Mouse (Mus musculus): ENCODE data around the gene Nynrin. TPM values are rescaled to one million over a fixed set of nuclear protein-coding genes. Genes with fewer than 3 reads are reported as not detected.

Gene Nynrin
- total RNA-seq, 1 experiment, result 7.1 TPM

DNA sequence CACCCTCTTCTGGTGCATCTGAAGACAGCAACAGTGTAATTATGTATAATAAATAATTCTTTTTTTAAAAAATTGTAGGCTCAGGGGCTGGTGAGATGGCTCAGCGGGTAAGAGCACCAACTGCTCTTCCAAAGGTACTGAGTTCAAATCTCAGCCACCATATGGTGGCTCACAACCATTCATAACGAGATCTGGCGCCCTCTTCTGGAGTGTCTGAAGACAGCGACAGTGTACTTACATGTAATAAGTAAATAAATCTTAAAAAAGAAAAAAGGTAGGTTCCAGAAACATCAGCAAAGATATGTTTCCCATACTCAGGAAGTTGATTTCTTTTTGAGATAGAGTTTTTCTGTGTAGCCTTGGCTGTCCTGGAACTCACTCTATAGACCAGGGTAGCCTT lies 11.0 kb upstream of the Nynrin start:
- no peak overlapping the region for H3K4me3 ChIP-seq (ENCODE audit: insufficient read depth in 1 of 2, low read depth in 1 of 2, low read length in 2 of 2, poor library complexity in 1 of 2, severe bottlenecking in 1 of 2)
- H3K9ac ChIP-seq (ENCODE audit: insufficient read depth, low read depth, low read length, poor library complexity, severe bottlenecking), result no peak overlapping the region
- DNase-seq (ENCODE audit: low read depth, low spot score), result no peak
- no peaks in the 10 kb centered on the region for H3K36me3 ChIP-seq (ENCODE audit: control insufficient read depth, insufficient read depth, low read length, poor library complexity, severe bottlenecking)
- in situ Hi-C loops (cut with MboI; ENCODE audit: low sequenced_read_pairs in 2 of 2, unreplicated experiment in 2 of 2), result no loop called here
- no peak overlapping the region for H3K27ac ChIP-seq (ENCODE audit: insufficient read depth, low read depth, low read length, poor library complexity, severe bottlenecking)
- H3K4me1 ChIP-seq (ENCODE audit: control insufficient read depth in 2 of 2, insufficient read depth in 2 of 2, low read length in 2 of 2, poor library complexity in 1 of 2), result peaks cover 0 to 16% of the 10 kb centered on the region in 2 experiments; a peak in 1 of 4 replicates
- TF ChIP-seq CHD2 (IDR thresholded peaks at IDR 0.05; ENCODE audit: low read depth, low read length), result no peak
- TF ChIP-seq ZNF384 (IDR thresholded peaks at IDR 0.05; ENCODE audit: low read depth, low read length), result no peak
- no peak for TF ChIP-seq MAFK (IDR thresholded peaks at IDR 0.05; ENCODE audit: insufficient read depth, low read depth, low read length)
- no peak for TF ChIP-seq HCFC1 (IDR thresholded peaks at IDR 0.05; ENCODE audit: borderline replicate concordance, insufficient read depth, low read length)
- no peak for TF ChIP-seq ZC3H11A (IDR thresholded peaks at IDR 0.05; ENCODE audit: borderline replicate concordance, low read depth, low read length)
- H3K9me3 ChIP-seq (ENCODE audit: control insufficient read depth, insufficient read depth, low read depth, low read length), result no peaks in the 10 kb centered on the region

DNA sequence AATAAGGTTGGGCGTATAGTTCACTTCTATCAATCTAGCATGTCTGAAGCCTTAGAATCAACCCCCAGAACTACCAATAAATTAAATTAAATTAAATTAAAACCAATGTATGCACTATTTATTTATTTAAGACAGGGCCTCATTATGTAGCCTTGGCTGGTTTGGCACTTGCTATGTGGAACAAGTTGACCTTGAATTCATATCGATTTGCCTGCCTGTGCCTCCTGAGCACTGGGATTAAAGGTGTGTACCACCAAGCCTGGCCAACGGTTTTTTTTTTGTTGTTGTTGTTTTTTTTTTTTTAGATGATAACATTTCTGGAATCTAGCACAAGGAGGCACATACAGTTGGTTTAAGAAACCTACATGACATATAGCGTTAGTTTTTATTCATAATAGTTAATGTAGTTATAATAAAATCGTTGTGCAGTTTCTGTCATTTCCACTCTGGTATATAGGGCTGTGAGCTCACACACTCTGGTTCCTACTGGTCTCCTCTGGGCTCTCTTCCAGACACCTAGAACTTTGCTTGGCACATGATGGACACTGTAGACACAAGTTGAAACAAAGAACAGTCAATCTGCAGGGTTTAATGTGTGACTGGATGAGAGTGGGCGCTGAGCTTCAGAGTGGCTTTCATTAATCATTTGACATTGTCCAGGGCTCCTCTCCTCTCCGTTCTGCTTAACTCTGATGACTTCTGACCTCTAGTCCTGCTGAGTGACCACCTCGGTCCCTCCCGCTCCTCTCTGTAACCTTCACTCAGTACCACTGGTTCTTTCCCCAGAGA lies 8.1 kb upstream of the Nynrin start:
- DNase-seq (ENCODE audit: low read depth, low spot score), result no peak
- TF ChIP-seq HCFC1 (IDR thresholded peaks at IDR 0.05; ENCODE audit: borderline replicate concordance, insufficient read depth, low read length) (no peak), ZC3H11A (IDR thresholded peaks at IDR 0.05; ENCODE audit: borderline replicate concordance, low read depth, low read length) (no peak), CHD2 (IDR thresholded peaks at IDR 0.05; ENCODE audit: low read depth, low read length) (no peak), MAFK (IDR thresholded peaks at IDR 0.05; ENCODE audit: insufficient read depth, low read depth, low read length) (no peak), ZNF384 (IDR thresholded peaks at IDR 0.05; ENCODE audit: low read depth, low read length) (no peak)
- no peaks in the 10 kb centered on the region for H3K9me3 ChIP-seq (ENCODE audit: control insufficient read depth, insufficient read depth, low read depth, low read length)
- H3K27ac ChIP-seq (ENCODE audit: insufficient read depth, low read depth, low read length, poor library complexity, severe bottlenecking), result no peak overlapping the region
- H3K4me3 ChIP-seq (ENCODE audit: insufficient read depth in 1 of 2, low read depth in 1 of 2, low read length in 2 of 2, poor library complexity in 1 of 2, severe bottlenecking in 1 of 2), result no peak overlapping the region
- in situ Hi-C loops (cut with MboI; ENCODE audit: low sequenced_read_pairs in 2 of 2, unreplicated experiment in 2 of 2), result no loop called here
- H3K4me1 ChIP-seq (ENCODE audit: control insufficient read depth in 2 of 2, insufficient read depth in 2 of 2, low read length in 2 of 2, poor library complexity in 1 of 2), result peaks cover 0 to 3% of the 10 kb centered on the region in 2 experiments; a peak in 1 of 4 replicates
- H3K9ac ChIP-seq (ENCODE audit: insufficient read depth, low read depth, low read length, poor library complexity, severe bottlenecking), result no peak overlapping the region
- H3K36me3 ChIP-seq (ENCODE audit: control insufficient read depth, insufficient read depth, low read length, poor library complexity, severe bottlenecking), result no peaks in the 10 kb centered on the region

DNA sequence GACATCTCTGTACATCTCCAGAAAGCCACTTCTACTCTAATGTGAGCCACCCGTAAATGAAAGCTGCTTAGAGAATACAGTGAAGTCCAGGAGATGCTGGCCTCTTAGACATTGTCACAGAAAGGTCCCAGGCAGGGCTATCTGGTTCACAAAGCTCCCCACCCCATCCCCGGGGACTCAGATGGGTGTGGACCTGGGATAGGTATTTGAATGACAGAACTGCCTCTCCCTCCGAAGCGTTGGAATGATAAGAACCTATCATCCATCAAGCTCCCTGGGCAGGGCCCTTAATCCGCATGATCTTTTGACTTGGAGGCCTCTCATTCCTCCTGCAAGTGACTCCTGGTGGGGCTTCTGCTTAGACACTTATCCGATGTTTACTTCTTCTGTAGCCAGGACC lies 2.9 kb upstream of the Nynrin start:
- Histone ChIP-seq H3K4me3 (ENCODE audit: insufficient read depth in 1 of 2, low read depth in 1 of 2, low read length in 2 of 2, poor library complexity in 1 of 2, severe bottlenecking in 1 of 2) (no peak overlapping the region), H3K4me1 (ENCODE audit: control insufficient read depth in 2 of 2, insufficient read depth in 2 of 2, low read length in 2 of 2, poor library complexity in 1 of 2) (peaks cover 2 to 6% of the 10 kb centered on the region in 2 experiments; a peak in 2 of 4 replicates), H3K36me3 (ENCODE audit: control insufficient read depth, insufficient read depth, low read length, poor library complexity, severe bottlenecking) (no peaks in the 10 kb centered on the region), H3K9ac (ENCODE audit: insufficient read depth, low read depth, low read length, poor library complexity, severe bottlenecking) (no peak overlapping the region), H3K27ac (ENCODE audit: insufficient read depth, low read depth, low read length, poor library complexity, severe bottlenecking) (no peak overlapping the region), H3K9me3 (ENCODE audit: control insufficient read depth, insufficient read depth, low read depth, low read length) (no peaks in the 10 kb centered on the region; the same call in 1 of the 2 replicates)
- DNase-seq (ENCODE audit: low read depth, low spot score), result no peak
- in situ Hi-C loops (cut with MboI; ENCODE audit: low sequenced_read_pairs in 2 of 2, unreplicated experiment in 2 of 2), result no loop called here
- TF ChIP-seq CHD2 (IDR thresholded peaks at IDR 0.05; ENCODE audit: low read depth, low read length), result no peak
- TF ChIP-seq ZNF384 (IDR thresholded peaks at IDR 0.05; ENCODE audit: low read depth, low read length), result no peak
- no peak for TF ChIP-seq MAFK (IDR thresholded peaks at IDR 0.05; ENCODE audit: insufficient read depth, low read depth, low read length)
- no peak for TF ChIP-seq HCFC1 (IDR thresholded peaks at IDR 0.05; ENCODE audit: borderline replicate concordance, insufficient read depth, low read length)
- no peak for TF ChIP-seq ZC3H11A (IDR thresholded peaks at IDR 0.05; ENCODE audit: borderline replicate concordance, low read depth, low read length)

DNA sequence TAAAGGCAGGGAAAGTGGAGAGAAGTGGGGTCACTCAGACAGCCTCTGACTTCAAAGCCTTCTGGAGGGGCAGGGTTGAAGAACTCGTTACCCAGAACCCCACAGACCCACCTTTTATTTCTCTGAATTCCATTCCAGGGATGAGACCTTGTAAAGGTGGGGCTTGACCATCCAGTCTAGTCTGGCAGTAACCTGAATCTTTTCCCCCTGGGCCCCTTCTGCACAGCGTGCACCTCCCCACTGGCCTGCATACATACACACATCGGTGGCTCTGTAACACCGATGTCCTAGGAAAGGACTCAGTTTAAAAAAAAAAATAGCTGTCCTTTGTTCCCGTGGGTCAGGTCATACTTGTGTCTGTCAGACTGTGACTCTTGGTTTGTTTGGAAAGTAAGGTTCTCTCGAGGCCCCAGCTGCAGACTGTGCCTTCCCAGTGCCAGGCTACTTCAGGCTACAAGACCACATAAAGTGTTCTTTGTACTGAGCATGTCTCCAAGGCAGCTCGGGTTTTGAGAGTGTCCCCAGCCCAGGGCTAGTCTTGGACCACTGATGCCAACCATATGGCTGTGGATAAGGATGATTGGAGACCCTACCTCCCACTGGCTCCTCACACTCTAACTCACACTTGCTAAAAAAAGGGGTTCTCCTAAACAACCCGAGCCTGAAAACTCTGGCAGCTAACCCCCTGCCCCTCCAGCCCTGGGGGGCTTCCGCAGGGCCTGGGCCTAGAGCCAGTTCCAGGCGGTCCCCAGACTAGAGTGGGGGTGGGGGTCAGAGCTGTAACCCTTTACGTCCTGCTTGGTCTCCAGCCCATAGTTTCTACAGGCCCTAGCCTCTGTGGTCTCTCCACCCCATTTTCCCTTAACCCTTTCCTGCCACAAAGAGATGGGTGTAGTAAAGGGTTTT lies 911 bp upstream of the Nynrin start:
- Histone ChIP-seq H3K9me3 (ENCODE audit: control insufficient read depth, insufficient read depth, low read depth, low read length) (no peaks in the 10 kb centered on the region; the same call in 1 of the 2 replicates), H3K9ac (ENCODE audit: insufficient read depth, low read depth, low read length, poor library complexity, severe bottlenecking) (peak overlapping the region; percentile 56), H3K36me3 (ENCODE audit: control insufficient read depth, insufficient read depth, low read length, poor library complexity, severe bottlenecking) (no peaks in the 10 kb centered on the region), H3K4me1 (ENCODE audit: control insufficient read depth in 2 of 2, insufficient read depth in 2 of 2, low read length in 2 of 2, poor library complexity in 1 of 2) (peaks cover 2 to 7% of the 10 kb centered on the region in 2 experiments; a peak in 2 of 4 replicates), H3K27ac (ENCODE audit: insufficient read depth, low read depth, low read length, poor library complexity, severe bottlenecking) (peak overlapping the region; percentile 45), H3K4me3 (ENCODE audit: insufficient read depth in 1 of 2, low read depth in 1 of 2, low read length in 2 of 2, poor library complexity in 1 of 2, severe bottlenecking in 1 of 2) (peak overlapping the region; percentile 58 to 71)
- no peak for TF ChIP-seq MAFK (IDR thresholded peaks at IDR 0.05; ENCODE audit: insufficient read depth, low read depth, low read length)
- TF ChIP-seq ZC3H11A (IDR thresholded peaks at IDR 0.05; ENCODE audit: borderline replicate concordance, low read depth, low read length), result no peak
- no peak for TF ChIP-seq ZNF384 (IDR thresholded peaks at IDR 0.05; ENCODE audit: low read depth, low read length)
- TF ChIP-seq CHD2 (IDR thresholded peaks at IDR 0.05; ENCODE audit: low read depth, low read length), result no peak
- TF ChIP-seq HCFC1 (IDR thresholded peaks at IDR 0.05; ENCODE audit: borderline replicate concordance, insufficient read depth, low read length), result no peak
- in situ Hi-C loops (cut with MboI; ENCODE audit: low sequenced_read_pairs in 2 of 2, unreplicated experiment in 2 of 2), result no loop called here
- no peak for DNase-seq (ENCODE audit: low read depth, low spot score)

All from ES-E14 (cell line).